Comparison of ENCODE assay signal across 11 mouse cellular contexts in the genomic region with DNA sequence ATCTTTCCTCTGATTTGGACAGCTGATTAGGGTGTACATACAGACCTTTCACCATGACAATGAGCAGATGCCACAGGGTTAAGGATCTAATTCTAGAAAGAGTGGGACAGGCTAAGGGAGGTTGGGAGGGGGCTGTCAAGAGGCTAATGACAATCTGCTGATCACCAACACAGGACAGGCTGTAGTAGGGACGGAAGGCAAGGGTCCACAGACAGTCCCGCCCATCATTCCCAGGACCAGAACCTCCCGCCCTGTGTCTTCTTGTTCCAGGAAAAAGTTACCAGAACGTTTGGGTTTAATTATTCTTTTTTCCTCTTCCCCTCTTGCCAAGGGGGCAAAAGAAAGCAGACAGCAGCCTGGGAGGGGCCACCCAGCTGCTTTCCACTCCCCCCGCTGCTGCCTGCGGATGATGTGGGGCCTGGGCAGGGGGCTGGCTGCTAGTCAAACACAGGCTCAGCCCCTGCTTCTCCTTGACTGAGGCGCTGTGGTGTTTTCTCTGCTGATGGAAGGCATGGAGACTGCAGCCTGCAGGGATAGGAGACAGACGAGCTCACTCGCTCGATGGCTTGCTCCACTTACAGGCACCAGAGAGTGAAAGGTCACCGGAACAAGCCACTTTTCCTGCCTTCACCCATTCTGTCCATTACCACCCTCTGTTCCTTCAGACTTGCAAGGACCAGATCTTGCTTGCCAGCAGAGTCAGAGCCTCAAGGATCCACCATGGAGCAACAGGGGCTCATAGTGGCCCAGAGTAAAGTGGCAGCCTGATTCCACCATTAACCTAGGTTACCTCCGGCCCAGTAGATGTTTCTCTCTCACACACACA. TPM values are rescaled to one million over a fixed set of nuclear protein-coding genes. Genes with fewer than 3 reads are reported as not detected.
DNase-seq lines count a peak whose midpoint lies in the region; ATAC-seq and TF ChIP-seq lines count a peak whose summit lies in the region.
"Had no signal": no experiment of that assay in that cellular context is flagged by ENCODE, and none has a peak within 500 bp of the region (broad histone marks: within the 10 kb centered on the region; RNA-seq: fewer than 3 reads in every experiment).

No protein-coding gene starts in this region.

- no peak overlapping the region for H3K4me3 ChIP-seq in kidney, adult 2 months (ENCODE audit: insufficient read depth, low read depth, low read length)
- no peak overlapping the region for H3K4me3 ChIP-seq in embryonic facial prominence, embryonic 10.5 days
- no peak overlapping the region for H3K4me3 ChIP-seq in liver, embryonic 12.5 days
- H3K4me3 ChIP-seq: forebrain, embryonic 13.5 days had no signal

- H3K9me3 ChIP-seq in embryonic facial prominence, embryonic 10.5 days = no peaks in the 10 kb centered on the region
- H3K9me3 ChIP-seq in liver, embryonic 12.5 days (replicated peaks) = no peaks in the 10 kb centered on the region
- H3K9me3 ChIP-seq: forebrain, embryonic 13.5 days had no signal

- no peak for TF ChIP-seq POLR2A in kidney, adult 2 months (IDR thresholded peaks at IDR 0.05; ENCODE audit: low read depth, low read length)

- no peaks in the 10 kb centered on the region for H3K36me3 ChIP-seq in kidney, adult 2 months (ENCODE audit: control insufficient read depth, insufficient read depth, low read length)
- H3K36me3 ChIP-seq in embryonic facial prominence, embryonic 10.5 days (replicated peaks) = no peaks in the 10 kb centered on the region
- no peaks in the 10 kb centered on the region for H3K36me3 ChIP-seq in liver, embryonic 12.5 days

- no peak for ATAC-seq in liver, embryonic 12.5 days
- ATAC-seq: forebrain, embryonic 13.5 days had no signal

- no peak for TF ChIP-seq CTCF in kidney, adult 2 months (conservative IDR thresholded peaks at IDR 0.05; ENCODE audit: insufficient read depth, insufficient read length, low read depth, low read length)

- WGBS in kidney, adult 2 months = 64% methylated on average over 12 of the region's 12 CpGs
- WGBS in embryonic facial prominence, embryonic 10.5 days = 45% methylated on average over 12 of the region's 12 CpGs
- 69% methylated on average over 12 of the region's 12 CpGs for WGBS in liver, embryonic 12.5 days (ENCODE audit: insufficient replicate concordance)

- no peak overlapping the region for H3K9ac ChIP-seq in liver, embryonic 12.5 days
- H3K9ac ChIP-seq: forebrain, embryonic 13.5 days had no signal

- H3K27me3 ChIP-seq in kidney, adult 2 months (replicated peaks; ENCODE audit: control insufficient read depth, insufficient read depth, low read length) = no peaks in the 10 kb centered on the region
- H3K27me3 ChIP-seq in embryonic facial prominence, embryonic 10.5 days (replicated peaks; ENCODE audit: low read depth, poor library complexity, severe bottlenecking) = peaks cover 94% of the 10 kb centered on the region
- peaks cover 45% of the 10 kb centered on the region; the same call in 1 of the 2 replicates for H3K27me3 ChIP-seq in liver, embryonic 12.5 days (replicated peaks)
- H3K27me3 ChIP-seq: forebrain, embryonic 13.5 days had no signal

- H3K4me2 ChIP-seq in liver, embryonic 12.5 days = no peak overlapping the region
- H3K4me2 ChIP-seq: forebrain, embryonic 13.5 days had no signal

- peak overlapping the region; percentile 26; the same call in 1 of the 2 replicates for H3K27ac ChIP-seq in kidney, adult 2 months (ENCODE audit: insufficient read depth, low read depth, low read length)
- H3K27ac ChIP-seq in embryonic facial prominence, embryonic 10.5 days (replicated peaks) = peak overlapping the region; percentile 77
- H3K27ac ChIP-seq in liver, embryonic 12.5 days = peak overlapping the region; percentile 40; the same call in 1 of the 2 replicates
- H3K27ac ChIP-seq: forebrain, embryonic 13.5 days had no signal

- DNase-seq in kidney, adult 2 months = peak; percentile 9
- no peak for DNase-seq in kidney, adult 11 months
- DNase-seq in embryonic facial prominence, embryonic 10.5 days (ENCODE audit: low spot score) = peak; percentile 40
- peak; percentile 29 for DNase-seq in gastrocnemius, postnatal 25 days
- no peak for DNase-seq in retina, postnatal 1 day
- no peak for DNase-seq in right cerebral cortex, adult 2 months (ENCODE audit: low spot score in 2 of 2)
- DNase-seq: cerebellum, adult 18-20 months had no signal

- no peaks in the 10 kb centered on the region for H3K4me1 ChIP-seq in kidney, adult 2 months (ENCODE audit: control insufficient read depth, insufficient read depth, low read length)
- H3K4me1 ChIP-seq in embryonic facial prominence, embryonic 10.5 days = peaks cover 28% of the 10 kb centered on the region
- H3K4me1 ChIP-seq in liver, embryonic 12.5 days = peaks cover 29% of the 10 kb centered on the region
- H3K4me1 ChIP-seq: forebrain, embryonic 13.5 days had no signal

RNA-seq across cellular contexts. Expression of gene Bgn, which starts 8.8 kb away (rescaled TPM):
- polyA plus RNA-seq in kidney, adult 2 months (2012; rRNA removed) = 277 and 333 TPM in 2 replicates
- 15.7 and 19.3 TPM in 2 replicates for polyA plus RNA-seq in embryonic facial prominence, embryonic 10.5 days (2016; fragmentation: Nextera tagmentation; extraction: Ambion mirVana)
- total RNA-seq in gastrocnemius, postnatal 25 days (2021) = 100 to 1,000 TPM; 116 to 139 TPM
- 13.0 and 14.8 TPM in 2 replicates for polyA plus RNA-seq in liver, embryonic 12.5 days (2016; fragmentation: Nextera tagmentation; extraction: Ambion mirVana)

RNA-seq across cellular contexts. Expression of gene Haus7, which starts 15.7 kb away (rescaled TPM):
- polyA plus RNA-seq in kidney, adult 2 months (2012; rRNA removed) = 12.9 and 13.8 TPM in 2 replicates
- polyA plus RNA-seq in embryonic facial prominence, embryonic 10.5 days (2016; fragmentation: Nextera tagmentation; extraction: Ambion mirVana) = 94.0 and 99.8 TPM in 2 replicates
- 10 to 100 TPM in 1 of 2 experiments, 1 to 10 TPM in 1; 9.8 to 13.3 TPM for total RNA-seq in gastrocnemius, postnatal 25 days (2021)
- 48.4 and 51.3 TPM in 2 replicates for polyA plus RNA-seq in liver, embryonic 12.5 days (2016; fragmentation: Nextera tagmentation; extraction: Ambion mirVana)

RNA-seq across cellular contexts. Expression of gene Atp2b3, which starts 28.3 kb away (rescaled TPM):
- 0.11 and 0.13 TPM in 2 replicates for polyA plus RNA-seq in kidney, adult 2 months (2012; rRNA removed)
- 0.25 and 0.39 TPM in 2 replicates for polyA plus RNA-seq in embryonic facial prominence, embryonic 10.5 days (2016; fragmentation: Nextera tagmentation; extraction: Ambion mirVana)
- 10 to 100 TPM; 10.6 to 11.8 TPM for total RNA-seq in gastrocnemius, postnatal 25 days (2021)
- polyA plus RNA-seq in liver, embryonic 12.5 days (2016; fragmentation: Nextera tagmentation; extraction: Ambion mirVana) = not detected in 2 replicates

RNA-seq across cellular contexts. Expression of gene Trex2, which starts 39.4 kb away (rescaled TPM):
- polyA plus RNA-seq in kidney, adult 2 months (2012; rRNA removed) = not detected in 2 replicates
- 0.15 TPM in 1 of 2 replicates, not detected in the other for polyA plus RNA-seq in embryonic facial prominence, embryonic 10.5 days (2016; fragmentation: Nextera tagmentation; extraction: Ambion mirVana)
- not detected for total RNA-seq in gastrocnemius, postnatal 25 days (2021)
- not detected in 2 replicates for polyA plus RNA-seq in liver, embryonic 12.5 days (2016; fragmentation: Nextera tagmentation; extraction: Ambion mirVana)
- total RNA-seq: left cerebral cortex, postnatal 10 days had no signal
- polyA plus RNA-seq: forebrain, embryonic 13.5 days; hindbrain, embryonic 11.5 days had no signal

Comparison
In these comparisons a context has a peak if more than half of its experiments do, and no peak if none do; other contexts are left out.
1. DNase-seq: peak in kidney, adult 2 months (single experiment), embryonic facial prominence, embryonic 10.5 days (single experiment) and gastrocnemius, postnatal 25 days (single experiment); none in kidney, adult 11 months (single experiment), retina, postnatal 1 day (single experiment) and right cerebral cortex, adult 2 months (0 of 2).
2. H3K27ac ChIP-seq: peak in every context shown above with its lines; median percentile 77 in embryonic facial prominence, embryonic 10.5 days; 40 in liver, embryonic 12.5 days; 26 in kidney, adult 2 months.
3. RNA of gene Bgn, which starts 8.8 kb away (polyA plus RNA-seq): 277 to 333 TPM in kidney, adult 2 months; 15.7 to 19.3 TPM in embryonic facial prominence, embryonic 10.5 days and 13.0 to 14.8 TPM in liver, embryonic 12.5 days; every median in the first group is over 10 times any median in the second.